Mouse (Mus musculus) Muller cell, postnatal 12 days (primary cell): ENCODE results near the gene Brd4.

Source experiments
- DNase-seq: peaks from one replicate; pipeline ENCODE4 v3.0.0-alpha.2; 2015; ENCODE audit errors: inconsistent ontology term

Brd4 gene

DNA sequence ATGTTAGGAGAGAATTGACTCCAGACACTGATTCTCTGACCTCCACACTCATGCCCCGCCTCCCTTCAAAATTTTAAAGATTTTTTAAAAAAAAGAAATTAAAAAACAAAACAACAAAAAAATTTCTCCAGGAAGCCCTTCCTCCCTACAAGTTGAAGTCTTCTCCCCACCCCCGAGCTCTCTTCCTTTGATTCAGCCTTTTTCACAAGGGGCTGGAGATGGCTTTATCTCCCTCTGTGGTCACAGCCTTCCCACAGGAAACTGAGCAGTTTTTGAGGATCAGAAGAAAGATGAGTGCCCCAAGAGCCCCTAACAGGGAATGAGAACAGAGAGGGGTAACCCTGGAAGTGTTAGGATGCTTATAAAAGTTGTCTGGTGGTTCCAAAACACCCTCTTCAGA lies 112.0 kb downstream of the Brd4 start:
- DNase-seq, result no peak

DNA sequence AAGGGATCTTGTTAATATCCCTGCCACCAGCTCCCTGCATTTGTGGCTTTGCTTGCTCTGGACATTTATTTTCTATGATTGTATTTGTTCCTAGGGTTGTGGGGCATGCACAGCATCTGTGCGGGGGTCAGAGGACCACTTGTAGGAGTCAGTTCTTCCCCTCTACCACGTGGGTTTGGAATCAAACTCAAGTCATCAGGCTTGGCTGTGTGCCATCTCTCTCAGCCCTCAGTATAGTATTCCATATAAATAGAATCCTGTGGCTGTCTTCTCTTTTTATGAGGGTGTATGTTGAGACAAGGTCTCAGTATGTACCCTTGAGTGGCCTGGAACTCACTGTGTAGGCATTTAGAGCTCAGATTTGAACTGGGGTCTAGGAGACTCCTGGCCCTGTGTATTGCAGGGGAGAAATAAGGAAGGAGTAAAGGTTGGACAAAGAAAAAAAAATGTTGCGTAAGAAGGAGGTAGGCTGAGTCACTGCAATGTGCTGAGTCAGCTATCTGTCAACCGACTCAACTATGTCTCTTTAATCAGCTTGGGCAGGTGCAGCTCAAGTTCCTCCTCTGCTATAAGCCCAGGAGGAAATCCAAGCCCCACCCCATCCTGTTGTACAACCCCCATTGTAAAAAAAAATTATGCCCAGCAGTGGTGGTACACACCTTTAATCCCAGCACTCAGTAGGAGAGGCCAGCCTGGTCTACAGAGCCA lies 114.8 kb downstream of the Brd4 start:
- DNase-seq, result no peak

DNA sequence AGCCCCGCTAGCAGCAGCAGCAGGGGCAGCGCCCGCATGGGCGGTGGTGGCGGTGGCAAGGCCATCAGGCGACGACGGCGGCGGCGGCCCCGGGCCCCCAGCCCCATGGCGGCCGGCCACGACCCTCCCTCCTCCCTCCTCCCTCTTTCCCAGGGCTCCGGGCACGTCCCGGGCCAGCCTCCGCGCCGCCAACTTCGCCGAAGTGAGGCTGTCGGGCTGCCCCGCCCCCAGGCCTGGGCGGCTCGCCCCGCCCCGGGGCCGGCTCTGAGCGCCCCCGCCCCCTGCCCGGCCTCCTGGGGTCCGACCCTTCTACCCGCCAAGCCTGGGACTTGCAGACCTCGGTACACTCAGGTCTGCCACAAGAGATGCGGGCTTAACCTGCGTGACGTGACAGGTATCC lies 117.8 kb downstream of the Brd4 start, which contains the start of gene Notch3:
TSS of gene Notch3 (minus strand) at position 166 of the 400 bp plus-strand sequence.
- DNase-seq, result peak; percentile 71

DNA sequence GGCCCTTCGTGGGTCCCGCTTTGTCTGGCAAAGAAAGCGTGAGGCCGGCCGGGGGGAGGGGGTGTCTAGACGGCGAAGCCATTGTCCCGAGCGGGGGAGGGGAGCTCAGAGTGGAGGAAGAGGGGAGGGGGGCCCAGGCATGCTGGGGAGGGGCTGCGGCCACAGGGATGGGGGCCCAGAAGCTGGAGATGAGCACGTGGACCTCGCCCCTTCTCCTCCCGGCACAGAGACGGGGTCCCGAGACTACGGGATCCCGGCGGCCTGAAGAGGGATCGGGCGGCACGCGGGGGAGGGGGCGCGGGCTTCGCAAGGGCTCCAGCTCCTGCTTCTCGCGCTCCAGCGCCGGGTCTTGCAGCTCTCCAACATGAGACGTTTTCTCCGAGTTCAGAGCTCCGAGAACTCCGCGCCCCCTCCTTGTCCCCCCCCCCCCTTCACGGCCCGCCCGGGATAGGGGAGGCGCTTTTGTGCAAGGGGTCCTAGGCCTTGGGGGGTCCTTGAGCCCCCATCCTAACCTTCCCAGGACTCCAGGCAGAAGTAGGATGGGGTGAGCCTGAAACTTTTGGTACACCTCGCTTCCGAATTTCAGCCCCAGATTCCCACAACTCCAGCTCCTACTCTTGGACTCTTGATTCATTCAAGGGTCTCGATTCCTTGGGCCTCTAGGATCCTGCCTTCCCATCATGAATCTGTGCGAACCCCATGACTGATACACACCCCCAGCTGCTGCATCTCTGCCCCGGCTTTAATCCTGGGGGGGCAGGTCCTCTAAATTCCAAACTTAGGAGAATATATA lies 118.5 kb downstream of the Brd4 start:
- peak; percentile 62 for DNase-seq

- no peak for DNase-seq
Measured at GRCm38 (mm10) chr17:32165266-32165802, 119.2 kb downstream of the Brd4 start.

GRCm38 (mm10) chr17:32164780-32165179 lies 119.7 kb downstream of the Brd4 start:
- no peak for DNase-seq

DNA sequence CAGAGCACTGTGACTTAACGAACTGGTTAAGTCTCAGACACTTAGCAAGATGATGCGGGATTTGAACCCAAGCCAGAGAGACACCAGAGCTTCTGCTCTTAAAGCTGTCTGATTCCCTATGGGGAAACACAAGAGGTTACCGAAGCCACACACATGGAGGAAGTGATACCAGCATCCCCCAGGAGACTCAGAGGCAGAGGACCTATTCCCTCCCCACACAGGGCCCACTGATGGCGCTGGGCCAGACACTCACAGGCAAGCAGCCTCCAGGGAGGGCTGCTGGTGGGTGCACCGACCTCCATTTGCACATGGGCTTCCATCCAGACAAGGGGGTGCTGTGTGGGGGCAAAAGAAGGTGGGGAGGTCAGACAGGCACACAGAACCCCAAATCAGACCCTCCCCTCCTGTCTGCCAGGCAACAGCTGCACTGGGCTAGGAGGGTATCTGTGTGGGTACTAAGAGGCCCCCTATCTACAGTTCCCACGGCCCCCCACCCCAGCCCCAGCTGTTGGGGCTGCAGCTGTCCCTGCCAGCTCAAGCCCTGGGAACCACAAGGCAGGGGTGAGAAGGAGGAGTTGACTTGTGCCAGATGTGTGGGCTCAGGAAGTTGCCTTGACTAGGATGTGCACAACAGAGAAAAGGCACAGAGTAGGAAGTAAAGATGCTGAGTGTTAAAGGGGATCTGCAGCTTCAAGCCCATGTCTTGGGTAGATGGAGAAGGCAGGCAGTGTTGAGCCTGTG lies 120.4 kb downstream of the Brd4 start:
- DNase-seq, result no peak

DNA sequence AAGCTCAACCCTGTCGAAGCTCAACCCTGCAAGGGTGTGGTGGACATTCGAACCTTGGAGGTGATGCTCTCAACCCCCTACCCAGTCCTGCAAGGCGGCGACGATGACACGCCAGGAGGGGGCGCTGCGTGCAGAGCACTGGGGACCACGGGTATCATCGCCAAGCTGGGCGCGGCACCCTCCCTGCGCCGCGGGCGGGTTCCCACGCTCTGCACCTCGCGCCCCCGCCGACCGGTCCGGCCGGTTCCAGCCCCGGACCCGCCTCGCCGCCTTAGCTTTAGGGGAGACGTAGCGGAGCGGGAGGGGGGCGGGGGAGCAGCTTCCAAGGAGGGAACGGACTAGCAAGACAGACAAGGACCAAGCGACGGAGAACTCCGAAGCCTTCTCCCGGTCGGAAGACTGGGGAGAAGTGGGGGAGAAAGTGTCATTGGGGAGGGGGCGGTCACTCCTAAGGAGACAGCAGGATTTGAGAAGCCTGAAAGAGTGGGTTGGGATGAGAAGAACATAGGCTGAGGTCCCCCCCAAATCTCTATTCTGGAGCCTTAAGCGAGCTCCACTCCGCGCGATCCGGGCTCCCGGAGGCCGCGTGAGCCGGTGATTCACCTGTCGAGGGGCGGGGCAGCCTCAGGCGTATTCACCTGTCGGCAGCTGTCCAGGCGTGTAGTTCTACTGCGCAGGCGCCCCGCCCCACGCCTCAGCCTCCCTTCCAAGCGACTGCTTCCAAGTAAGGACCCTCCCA lies 122.2 kb downstream of the Brd4 start:
- DNase-seq, result peak; percentile 54

- no peak for DNase-seq
Measured at GRCm38 (mm10) chr17:32160882-32161281, 123.6 kb downstream of the Brd4 start.

- DNase-seq, result no peak
Measured at GRCm38 (mm10) chr17:32158841-32159240, 125.7 kb downstream of the Brd4 start.

DNA sequence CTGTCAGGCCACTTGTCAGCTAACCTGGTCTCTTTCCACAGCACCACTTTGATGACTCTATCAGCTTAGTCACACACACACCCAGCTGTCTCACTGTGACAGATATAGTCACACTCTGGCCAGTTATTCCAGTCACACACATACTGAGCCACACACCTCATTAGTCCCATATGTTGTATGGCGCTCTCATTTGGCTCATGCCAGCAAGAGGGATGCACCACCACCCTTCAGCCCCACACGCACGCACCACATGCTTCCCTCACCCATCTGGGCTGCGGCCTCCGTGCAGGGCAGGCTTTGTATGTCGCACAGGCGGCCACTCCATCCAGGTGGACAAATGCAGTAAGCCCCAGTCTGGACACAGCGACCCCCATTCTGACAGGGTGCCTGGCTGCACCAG lies 137.8 kb downstream of the Brd4 start:
- DNase-seq, result no peak
